Mouse (Mus musculus): ENCODE data around the gene Nme4. TPM values are rescaled to one million over a fixed set of nuclear protein-coding genes. Genes with fewer than 3 reads are reported as not detected.

The Nme4 gene
- polyA plus RNA-seq, 1 experiment from 2014 or later, result 57.6 TPM

- Histone ChIP-seq H3K27ac (peak within 1 kb of the TSS; percentile 66), H3K36me3 (ENCODE audit: insufficient read depth, low read length) (0 out of 2 replicates have a peak, but pooled peaks cover 2% of the 10 kb centered on the region), H3K9ac (ENCODE audit: low read depth, low read length) (peak within 1 kb of the TSS; percentile 71), H3K4me1 (replicated peaks; ENCODE audit: insufficient read depth, low read length) (peaks cover 22% of the 10 kb centered on the region), H3K4me3 (replicated peaks; ENCODE audit: low read depth, low read length) (peak within 1 kb of the TSS; percentile 85), H3K4me2 (ENCODE audit: low read length) (peak within 1 kb of the TSS; percentile 97), H3K27me3 (ENCODE audit: insufficient read depth, low read length) (no peaks in the 10 kb centered on the region), H3K9me3 (replicated peaks; ENCODE audit: low read length) (no peaks in the 10 kb centered on the region)
- DNase-seq (ENCODE audit: low spot score), result peak; percentile 91
- WGBS, result under 1% methylated on average over 82 of the region's 94 CpGs
- peak; percentile 83 for ATAC-seq (replicated peaks; ENCODE audit: low FRiP score, low read depth)
- TF ChIP-seq CTCF (IDR thresholded peaks at IDR 0.05; ENCODE audit: low read depth), result no peak; the same call in 1 of the 2 replicates
Measured at GRCm38 (mm10) chr17:26068831-26069739, 26.3 kb downstream of the Nme4 start, which contains the start of gene Rab11fip3. Gene Rab11fip3 (minus strand): TSS chr17:26069555.

- Histone ChIP-seq H3K9ac (ENCODE audit: low read depth, low read length) (peak overlapping the region; percentile 71), H3K4me2 (ENCODE audit: low read length) (peak overlapping the region; percentile 97), H3K36me3 (ENCODE audit: insufficient read depth, low read length) (0 out of 2 replicates have a peak, but pooled peaks cover 3% of the 10 kb centered on the region), H3K4me1 (replicated peaks; ENCODE audit: insufficient read depth, low read length) (peaks cover 22% of the 10 kb centered on the region), H3K9me3 (replicated peaks; ENCODE audit: low read length) (no peaks in the 10 kb centered on the region), H3K27ac (peak overlapping the region; percentile 66; the same call in 1 of the 2 replicates), H3K4me3 (replicated peaks; ENCODE audit: low read depth, low read length) (peak overlapping the region; percentile 85), H3K27me3 (ENCODE audit: insufficient read depth, low read length) (no peaks in the 10 kb centered on the region)
- DNase-seq (ENCODE audit: low spot score), result no peak
- ATAC-seq (replicated peaks; ENCODE audit: low FRiP score, low read depth), result 0 out of 2 replicates have a peak, but pooled peaks have one; percentile 19
- no peak for TF ChIP-seq CTCF (IDR thresholded peaks at IDR 0.05; ENCODE audit: low read depth)
- WGBS, result 1% methylated on average over 44 of the region's 44 CpGs
Measured at GRCm38 (mm10) chr17:26068024-26068830, 27.2 kb downstream of the Nme4 start.

- DNase-seq (ENCODE audit: low spot score) (no peak), ATAC-seq (replicated peaks; ENCODE audit: low FRiP score, low read depth) (no peak)
- no peaks in the 10 kb centered on the region for H3K27me3 ChIP-seq (ENCODE audit: insufficient read depth, low read length)
- H3K27ac ChIP-seq, result no peak overlapping the region
- WGBS, result 94% methylated on average over 7 of the region's 7 CpGs
- TF ChIP-seq CTCF (IDR thresholded peaks at IDR 0.05; ENCODE audit: low read depth), result no peak
- H3K9me3 ChIP-seq (replicated peaks; ENCODE audit: low read length), result no peaks in the 10 kb centered on the region
- no peak overlapping the region for H3K4me3 ChIP-seq (replicated peaks; ENCODE audit: low read depth, low read length)
- H3K36me3 ChIP-seq (ENCODE audit: insufficient read depth, low read length), result 0 out of 2 replicates have a peak, but pooled peaks cover 5% of the 10 kb centered on the region
- H3K4me1 ChIP-seq (replicated peaks; ENCODE audit: insufficient read depth, low read length), result peaks cover 22% of the 10 kb centered on the region
- H3K4me2 ChIP-seq (ENCODE audit: low read length), result peak overlapping the region; percentile 97
- H3K9ac ChIP-seq (ENCODE audit: low read depth, low read length), result no peak overlapping the region
Measured at GRCm38 (mm10) chr17:26066488-26067020, 28.8 kb downstream of the Nme4 start.

- Histone ChIP-seq H3K9ac (ENCODE audit: low read depth, low read length) (no peak overlapping the region), H3K27ac (no peak overlapping the region), H3K9me3 (replicated peaks; ENCODE audit: low read length) (no peaks in the 10 kb centered on the region), H3K4me2 (ENCODE audit: low read length) (no peak overlapping the region), H3K4me1 (replicated peaks; ENCODE audit: insufficient read depth, low read length) (peaks cover 18% of the 10 kb centered on the region), H3K36me3 (ENCODE audit: insufficient read depth, low read length) (0 out of 2 replicates have a peak, but pooled peaks cover 5% of the 10 kb centered on the region), H3K4me3 (replicated peaks; ENCODE audit: low read depth, low read length) (no peak overlapping the region), H3K27me3 (ENCODE audit: insufficient read depth, low read length) (no peaks in the 10 kb centered on the region)
- no peak for TF ChIP-seq CTCF (IDR thresholded peaks at IDR 0.05; ENCODE audit: low read depth)
- ATAC-seq (replicated peaks; ENCODE audit: low FRiP score, low read depth) (no peak), DNase-seq (ENCODE audit: low spot score) (no peak)
- WGBS, result 65% methylated on average over 6 of the region's 6 CpGs
Measured at GRCm38 (mm10) chr17:26064916-26065315, 30.5 kb downstream of the Nme4 start.

- H3K4me3 ChIP-seq (replicated peaks; ENCODE audit: low read depth, low read length), result no peak overlapping the region
- H3K36me3 ChIP-seq (ENCODE audit: insufficient read depth, low read length), result 0 out of 2 replicates have a peak, but pooled peaks cover 2% of the 10 kb centered on the region
- TF ChIP-seq CTCF (IDR thresholded peaks at IDR 0.05; ENCODE audit: low read depth), result no peak
- H3K9ac ChIP-seq (ENCODE audit: low read depth, low read length), result no peak overlapping the region
- DNase-seq (ENCODE audit: low spot score) (no peak), ATAC-seq (replicated peaks; ENCODE audit: low FRiP score, low read depth) (no peak)
- peaks cover 12% of the 10 kb centered on the region; the same call in 1 of the 2 replicates for H3K4me1 ChIP-seq (replicated peaks; ENCODE audit: insufficient read depth, low read length)
- no peak overlapping the region for H3K4me2 ChIP-seq (ENCODE audit: low read length)
- 66% methylated on average over 9 of the region's 9 CpGs for WGBS
- H3K27me3 ChIP-seq (ENCODE audit: insufficient read depth, low read length), result no peaks in the 10 kb centered on the region
- no peaks in the 10 kb centered on the region for H3K9me3 ChIP-seq (replicated peaks; ENCODE audit: low read length)
- H3K27ac ChIP-seq, result no peak overlapping the region
Measured at GRCm38 (mm10) chr17:26057787-26058567, 37.4 kb downstream of the Nme4 start.

All from kidney, postnatal 0 days (tissue).